Mouse (Mus musculus): ENCODE data around the gene Rpap3. TPM values are rescaled to one million over a fixed set of nuclear protein-coding genes. Genes with fewer than 3 reads are reported as not detected.

Rpap3 gene
- polyA plus RNA-seq (2012; rRNA removed) = 30.7 and 32.4 TPM in 2 replicates

DNA sequence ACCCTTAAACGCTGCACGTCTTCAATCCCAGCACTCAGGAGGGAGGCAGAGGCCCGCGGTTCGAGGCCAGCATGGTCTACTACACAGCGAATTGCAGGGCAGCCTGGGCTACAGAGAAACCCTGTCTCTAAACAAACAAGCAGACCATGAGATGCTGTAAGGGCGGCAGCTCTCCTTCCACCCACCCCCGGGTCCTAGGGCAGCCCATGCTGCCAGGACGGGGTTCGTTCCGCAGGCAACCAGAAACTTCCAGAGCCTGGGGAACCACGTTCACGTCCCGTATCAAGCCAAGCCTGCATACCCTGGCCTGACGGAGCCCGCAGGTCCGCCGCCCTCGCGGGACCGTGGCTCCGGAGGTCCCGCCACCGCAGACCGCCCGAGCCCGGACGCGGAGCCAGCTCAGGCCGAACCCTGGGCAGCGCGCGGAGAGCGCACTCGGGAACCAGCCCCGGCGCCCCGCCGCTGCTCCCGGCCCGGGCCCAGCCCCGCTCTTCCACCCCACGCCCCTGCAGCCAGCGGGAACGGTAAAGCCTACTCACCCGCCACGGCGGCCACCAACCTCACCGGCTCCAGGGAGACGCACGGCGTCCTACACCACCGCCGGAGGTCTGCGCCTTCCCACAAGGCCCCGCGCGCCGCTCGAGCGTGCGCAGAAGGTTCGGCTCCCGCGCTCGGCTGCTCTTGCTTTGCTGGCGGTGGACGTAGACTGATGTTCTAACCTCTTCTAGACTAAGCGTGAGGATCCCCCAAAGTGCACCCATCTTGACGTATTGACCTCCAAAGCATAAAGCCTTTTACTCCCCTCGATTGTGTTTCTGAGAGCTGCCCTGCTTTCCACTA lies at the start of gene Rpap3:
Gene Rpap3, minus strand, starts transcription at position 615 of the 840 bp plus-strand sequence.

DNA sequence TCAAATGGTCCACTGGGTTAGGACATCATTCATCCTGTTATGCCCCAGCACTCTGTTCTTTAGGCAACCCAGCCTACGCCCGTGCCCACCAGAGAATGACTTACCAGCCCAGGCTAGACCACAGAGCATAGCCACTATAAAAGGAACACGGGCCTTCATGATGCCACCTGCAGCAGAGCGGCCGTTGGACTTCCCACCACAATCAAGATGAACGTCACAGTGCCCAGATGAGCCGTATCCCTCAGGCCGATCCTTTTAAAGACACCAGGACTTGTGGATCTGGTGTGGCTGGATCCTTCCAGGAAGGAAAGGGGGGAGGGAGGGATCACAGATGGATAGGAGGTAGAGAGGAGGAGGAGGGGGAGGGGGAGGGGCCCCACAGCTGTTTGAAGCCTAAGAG lies 25.5 kb upstream of the Rpap3 start, which contains the start of gene Endou:
Gene Endou, minus strand, starts transcription at position 229 of the 400 bp plus-strand sequence.

Other genes with a start within 250 kb of the Rpap3 start
- gene Endou, start 25.5 kb upstream of the Rpap3 start, polyA plus RNA-seq (2012; rRNA removed) = 0.06 and 0.31 TPM in 2 replicates
- 31.4 and 33.2 TPM in 2 replicates for gene Rapgef3, start 62.1 kb upstream of the Rpap3 start, polyA plus RNA-seq (2012; rRNA removed)
- gene Slc48a1, start 72.7 kb upstream of the Rpap3 start, polyA plus RNA-seq (2012; rRNA removed) = 39.8 and 42.5 TPM in 2 replicates
- 62.2 and 67.1 TPM in 2 replicates for gene Hdac7, start 138.7 kb upstream of the Rpap3 start, polyA plus RNA-seq (2012; rRNA removed)
- 0.98 and 1.4 TPM in 2 replicates for gene Vdr, start 204.8 kb upstream of the Rpap3 start, polyA plus RNA-seq (2012; rRNA removed)